In genomic region chr1:167368018-167368417, GRCm38 (mm10) we compare ENCODE assay signal across 20 mouse cellular contexts. TPM values are rescaled to one million over a fixed set of nuclear protein-coding genes. Genes with fewer than 3 reads are reported as not detected.
DNase-seq lines count a peak whose midpoint lies in the region; ATAC-seq and TF ChIP-seq lines count a peak whose summit lies in the region.
"Had no signal": no experiment of that assay in that cellular context is flagged by ENCODE, and none has a peak within 500 bp of the region (broad histone marks: within the 10 kb centered on the region; RNA-seq: fewer than 3 reads in every experiment).

No protein-coding gene starts in this region.

- peaks cover 0 to 2% of the 10 kb centered on the region in 2 experiments; a peak in 2 of 4 replicates for H3K4me1 ChIP-seq in MEL (ENCODE audit: control insufficient read depth in 1 of 2, insufficient read depth in 2 of 2, low read length in 2 of 2)
- H3K4me1 ChIP-seq in liver, embryonic 12.5 days, result peaks cover 64% of the 10 kb centered on the region
- peaks cover 47% of the 10 kb centered on the region for H3K4me1 ChIP-seq in liver, embryonic 16.5 days (ENCODE audit: control insufficient read depth, low read depth, low read length)
- H3K4me1 ChIP-seq: embryonic facial prominence, embryonic 15.5 days; forebrain, embryonic 13.5 days; hindbrain, embryonic 10.5 days; hindbrain, embryonic 15.5 days had no signal

- peaks cover 4% of the 10 kb centered on the region in 2 experiments; a peak in 3 of 4 replicates for H3K36me3 ChIP-seq in MEL (ENCODE audit: control insufficient read depth in 1 of 2, insufficient read depth in 2 of 2, low read length in 2 of 2)
- peaks cover 99% of the 10 kb centered on the region for H3K36me3 ChIP-seq in liver, embryonic 12.5 days
- peaks cover 70% of the 10 kb centered on the region for H3K36me3 ChIP-seq in liver, embryonic 16.5 days (ENCODE audit: control insufficient read depth, insufficient read depth)

- no peak for TF ChIP-seq RAD21 in MEL (IDR thresholded peaks at IDR 0.05; ENCODE audit: low read depth, low read length)

- H3K79me2 ChIP-seq in MEL (ENCODE audit: control insufficient read depth, insufficient read depth, low read length, poor library complexity), result no peaks in the 10 kb centered on the region

- H3K27ac ChIP-seq in MEL (ENCODE audit: control insufficient read depth, low read depth, low read length), result no peak overlapping the region
- H3K27ac ChIP-seq in liver, embryonic 12.5 days, result peak overlapping the region; percentile 92
- H3K27ac ChIP-seq in liver, embryonic 16.5 days (ENCODE audit: low read length), result peak overlapping the region; percentile 86
- H3K27ac ChIP-seq: embryonic facial prominence, embryonic 15.5 days; forebrain, embryonic 13.5 days; gastrocnemius, adult 2 months; hindbrain, embryonic 10.5 days; hindbrain, embryonic 15.5 days had no signal

- TF ChIP-seq EP300 in MEL (IDR thresholded peaks at IDR 0.05; ENCODE audit: low read depth in 1 of 2, low read length in 2 of 2), result peak; percentile 24 to 33; a peak in 1 of 4 replicates

- 47% methylated on average over 4 of the region's 4 CpGs for WGBS in liver, embryonic 12.5 days (ENCODE audit: insufficient replicate concordance)
- WGBS in liver, embryonic 16.5 days (ENCODE audit: insufficient replicate concordance), result 32% methylated on average over 4 of the region's 4 CpGs

- peak overlapping the region; percentile 43 for H3K4me2 ChIP-seq in liver, embryonic 12.5 days
- peak overlapping the region; percentile 44 for H3K4me2 ChIP-seq in liver, embryonic 16.5 days (ENCODE audit: low read depth, low read length)
- H3K4me2 ChIP-seq: embryonic facial prominence, embryonic 15.5 days; forebrain, embryonic 13.5 days; heart, embryonic 12.5 days; hindbrain, embryonic 15.5 days had no signal

- no peak overlapping the region for H3K9ac ChIP-seq in MEL (ENCODE audit: control insufficient read depth, low read depth, low read length, poor library complexity, severe bottlenecking)
- peak overlapping the region; percentile 48 for H3K9ac ChIP-seq in liver, embryonic 12.5 days
- peak overlapping the region; percentile 39 for H3K9ac ChIP-seq in liver, embryonic 16.5 days (ENCODE audit: low read depth, low read length)
- H3K9ac ChIP-seq: embryonic facial prominence, embryonic 15.5 days; forebrain, embryonic 13.5 days; forebrain, postnatal 0 days; heart, embryonic 12.5 days; hindbrain, embryonic 15.5 days had no signal

- no peak for TF ChIP-seq CTCF in MEL (IDR thresholded peaks at IDR 0.05 in 2 of 3, conservative IDR thresholded peaks at IDR 0.05 in 1 of 3; ENCODE audit: control insufficient read depth in 1 of 3, insufficient read depth in 1 of 3, low read depth in 2 of 3, low read length in 3 of 3, poor library complexity in 1 of 3, severe bottlenecking in 1 of 3)

- peak; percentile 79 for ATAC-seq in liver, embryonic 12.5 days
- ATAC-seq in liver, embryonic 16.5 days (ENCODE audit: low read depth), result peak; percentile 78
- ATAC-seq: forebrain, embryonic 13.5 days; forebrain, postnatal 0 days had no signal

- DNase-seq in 416B (ENCODE audit: low read depth), result peak; percentile 41
- no peak for DNase-seq in MEL (ENCODE audit: low read depth, low spot score)
- DNase-seq in adrenal gland, adult 8-10 months, result no peak
- DNase-seq in left cerebral cortex, postnatal 25 days (ENCODE audit: low spot score in 2 of 2), result no peak
- no peak for DNase-seq in kidney, adult 8-10 months
- DNase-seq in left cerebral cortex, postnatal 14 days (ENCODE audit: low spot score in 2 of 2), result no peak
- DNase-seq: adrenal gland, postnatal 14 days; cerebellum, adult 18-20 months; cerebellum, postnatal 10 days; embryo, embryonic 11 days; forebrain, postnatal 0 days; gastrocnemius, adult 2 months; gastrocnemius, postnatal 25 days had no signal

- no peaks in the 10 kb centered on the region for H3K9me3 ChIP-seq in MEL (replicated peaks; ENCODE audit: insufficient read depth, low read length)
- no peaks in the 10 kb centered on the region for H3K9me3 ChIP-seq in liver, embryonic 12.5 days (replicated peaks)
- H3K9me3 ChIP-seq in liver, embryonic 16.5 days (replicated peaks; ENCODE audit: control insufficient read depth, low read length), result no peaks in the 10 kb centered on the region
- H3K9me3 ChIP-seq: embryonic facial prominence, embryonic 15.5 days; forebrain, embryonic 13.5 days; heart, embryonic 12.5 days; hindbrain, embryonic 10.5 days; hindbrain, embryonic 15.5 days had no signal

- no peak overlapping the region for H3K4me3 ChIP-seq in MEL (ENCODE audit: control insufficient read depth in 1 of 2, insufficient read depth in 1 of 2, low read depth in 2 of 2, low read length in 2 of 2)
- H3K4me3 ChIP-seq in liver, embryonic 12.5 days, result 0 out of 2 replicates have a peak overlapping the region, but pooled peaks have one; percentile 0
- H3K4me3 ChIP-seq in liver, embryonic 16.5 days (ENCODE audit: low read depth, low read length), result 0 out of 2 replicates have a peak overlapping the region, but pooled peaks have one; percentile 1
- H3K4me3 ChIP-seq: embryonic facial prominence, embryonic 15.5 days; forebrain, embryonic 13.5 days; gastrocnemius, adult 2 months; heart, embryonic 12.5 days; hindbrain, embryonic 10.5 days; hindbrain, embryonic 15.5 days had no signal

- intact Hi-C loops in left cerebral cortex, postnatal 25 days (cut with DNase I), result no loop called here
- intact Hi-C loops in left cerebral cortex, postnatal 14 days (cut with DNase I), result no loop called here

- TF ChIP-seq POLR2A in MEL (IDR thresholded peaks at IDR 0.05; ENCODE audit: control insufficient read depth in 1 of 2, insufficient read depth in 1 of 2, low read depth in 1 of 2, low read length in 2 of 2, poor library complexity in 1 of 2), result no peak

- H3K27me3 ChIP-seq in MEL (ENCODE audit: control insufficient read depth in 1 of 2, insufficient read depth in 2 of 2, low read length in 2 of 2), result no peaks in the 10 kb centered on the region
- H3K27me3 ChIP-seq in liver, embryonic 12.5 days (replicated peaks), result no peaks in the 10 kb centered on the region
- H3K27me3 ChIP-seq in liver, embryonic 16.5 days (ENCODE audit: control insufficient read depth, insufficient read depth, low read depth, low read length), result no peaks in the 10 kb centered on the region
- H3K27me3 ChIP-seq: embryonic facial prominence, embryonic 15.5 days; forebrain, embryonic 13.5 days; heart, embryonic 12.5 days; hindbrain, embryonic 15.5 days had no signal

TF ChIP-seq in MEL, 35 proteins besides CTCF, POLR2A, EP300 and RAD21 (continues in another document):
- TF ChIP-seq POLR2AphosphoS5 (IDR thresholded peaks at IDR 0.05; ENCODE audit: borderline replicate concordance, low read depth, low read length), result no peak
- TF ChIP-seq TAL1 (IDR thresholded peaks at IDR 0.05; ENCODE audit: low read length), result no peak
- TF ChIP-seq TCF12 (IDR thresholded peaks at IDR 0.05; ENCODE audit: low read depth, low read length), result 0 out of 2 replicates have a peak, but pooled peaks have one; percentile 22
- TF ChIP-seq CHD2 (IDR thresholded peaks at IDR 0.05; ENCODE audit: low read length), result no peak
- no peak for TF ChIP-seq ELF1 (IDR thresholded peaks at IDR 0.05; ENCODE audit: low read depth, low read length)
- TF ChIP-seq NRF1 (IDR thresholded peaks at IDR 0.05; ENCODE audit: insufficient read depth, low read depth, low read length, poor library complexity, severe bottlenecking), result no peak
- TF ChIP-seq UBTF (IDR thresholded peaks at IDR 0.05; ENCODE audit: borderline replicate concordance, insufficient read depth, low read depth, low read length), result no peak
- no peak for TF ChIP-seq MAZ (IDR thresholded peaks at IDR 0.05; ENCODE audit: low read depth, low read length)
- TF ChIP-seq USF2 (IDR thresholded peaks at IDR 0.05; ENCODE audit: borderline replicate concordance in 1 of 2, insufficient read depth in 1 of 2, low read depth in 1 of 2, low read length in 2 of 2), result no peak
- TF ChIP-seq GATA1 (IDR thresholded peaks at IDR 0.05; ENCODE audit: low read depth, low read length), result peak; percentile 52
- TF ChIP-seq GABPA (IDR thresholded peaks at IDR 0.05; ENCODE audit: low read depth, low read length), result no peak
- TF ChIP-seq ETS1 (IDR thresholded peaks at IDR 0.05; ENCODE audit: low read depth, low read length), result peak; percentile 73
- TF ChIP-seq SIN3A (IDR thresholded peaks at IDR 0.05; ENCODE audit: low read length), result no peak
- no peak for TF ChIP-seq MAX (IDR thresholded peaks at IDR 0.05; ENCODE audit: low read length)
- no peak for TF ChIP-seq HCFC1 (IDR thresholded peaks at IDR 0.05; ENCODE audit: low read depth, low read length)

RNA-seq across cellular contexts. Expression of gene Aldh9a1, which starts 18.2 kb away (rescaled TPM):
- 14.3 and 16.2 TPM in 2 replicates for total RNA-seq in MEL (2012; rRNA removed)
- polyA plus RNA-seq in MEL (2012; ENCODE audit: insufficient read depth in 1 of 2, insufficient read length in 2 of 2, low read depth in 1 of 2, low replicate concordance in 2 of 2, missing spikeins in 1 of 2), result 10 to 100 TPM in 1 of 2 experiments, not detected in 1; 78.2 TPM
- 94.4 and 99.5 TPM in 2 replicates for polyA plus RNA-seq in liver, embryonic 12.5 days (2016; fragmentation: Nextera tagmentation; extraction: Ambion mirVana)
- polyA plus RNA-seq in liver, embryonic 16.5 days (2015; fragmentation: Nextera tagmentation; extraction: Ambion mirVana), result 74.4 and 75.8 TPM in 2 replicates
- total RNA-seq in adrenal gland, adult 8-10 months (2022), result 100 to 1,000 TPM in 1 of 4 experiments, 10 to 100 TPM in 3; 68.3 to 108 (median 76.9) TPM
- total RNA-seq in left cerebral cortex, postnatal 25 days (2021), result 10 to 100 TPM; 15.2 to 16.8 TPM
- total RNA-seq in left cerebral cortex, postnatal 14 days (2021), result 10 to 100 TPM; 15.3 to 17.7 TPM

RNA-seq across cellular contexts. Expression of gene Mgst3, which starts 25.6 kb away (rescaled TPM):
- total RNA-seq in MEL (2012; rRNA removed), result 16.5 and 17.0 TPM in 2 replicates
- polyA plus RNA-seq in MEL (2012; ENCODE audit: insufficient read depth in 1 of 2, insufficient read length in 2 of 2, low read depth in 1 of 2, low replicate concordance in 2 of 2, missing spikeins in 1 of 2), result 10 to 100 TPM in 1 of 2 experiments, not detected in 1; 33.2 TPM
- 388 and 396 TPM in 2 replicates for polyA plus RNA-seq in liver, embryonic 12.5 days (2016; fragmentation: Nextera tagmentation; extraction: Ambion mirVana)
- 316 and 338 TPM in 2 replicates for polyA plus RNA-seq in liver, embryonic 16.5 days (2015; fragmentation: Nextera tagmentation; extraction: Ambion mirVana)
- 100 to 1,000 TPM in 2 of 4 experiments, 10 to 100 TPM in 2; 69.3 to 119 (median 87.4) TPM for total RNA-seq in adrenal gland, adult 8-10 months (2022)
- total RNA-seq in left cerebral cortex, postnatal 25 days (2021), result 100 to 1,000 TPM; 114 to 117 TPM
- total RNA-seq in left cerebral cortex, postnatal 14 days (2021), result 100 to 1,000 TPM; 152 to 157 TPM

RNA-seq across cellular contexts. Expression of gene Tmco1, which starts 59.8 kb away (rescaled TPM):
- total RNA-seq in MEL (2012; rRNA removed), result 126 and 128 TPM in 2 replicates
- polyA plus RNA-seq in MEL (2012; ENCODE audit: insufficient read depth in 1 of 2, insufficient read length in 2 of 2, low read depth in 1 of 2, low replicate concordance in 2 of 2, missing spikeins in 1 of 2), result 100 to 1,000 TPM in 1 of 2 experiments, not detected in 1; 110 TPM
- 70.7 and 74.2 TPM in 2 replicates for polyA plus RNA-seq in liver, embryonic 12.5 days (2016; fragmentation: Nextera tagmentation; extraction: Ambion mirVana)
- polyA plus RNA-seq in liver, embryonic 16.5 days (2015; fragmentation: Nextera tagmentation; extraction: Ambion mirVana), result 57.3 and 61.3 TPM in 2 replicates
- 100 to 1,000 TPM; 145 to 176 (median 155) TPM for total RNA-seq in adrenal gland, adult 8-10 months (2022)
- 10 to 100 TPM; 48.7 to 51.7 TPM for total RNA-seq in left cerebral cortex, postnatal 25 days (2021)
- 10 to 100 TPM; 44.0 to 46.4 TPM for total RNA-seq in left cerebral cortex, postnatal 14 days (2021)

Comparison
In these comparisons a context has a peak if more than half of its experiments do, and no peak if none do; other contexts are left out.
1. H3K4me3 ChIP-seq: peak in liver, embryonic 12.5 days (single experiment) and liver, embryonic 16.5 days (single experiment); none in MEL (0 of 2).